In the genomic region with DNA sequence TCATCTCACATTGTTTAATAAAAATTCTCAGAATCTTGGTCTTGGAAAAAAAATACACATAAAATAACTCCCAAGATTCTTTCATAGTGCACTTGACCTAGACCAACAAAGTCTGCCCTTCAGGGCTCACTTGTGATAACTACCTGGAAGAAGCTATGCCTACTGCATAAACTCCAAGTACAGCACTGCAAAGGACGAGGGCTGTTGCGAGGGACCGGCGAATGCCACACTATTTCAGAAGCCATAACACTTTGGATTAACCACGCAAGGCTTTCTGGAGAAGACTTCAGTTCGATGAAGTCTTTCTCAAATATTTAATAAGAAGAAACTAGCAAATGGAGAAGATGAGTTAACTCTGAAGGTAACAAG, we compare ENCODE assay signal across 8 mouse cellular contexts. TPM values are rescaled to one million over a fixed set of nuclear protein-coding genes. Genes with fewer than 3 reads are reported as not detected.
DNase-seq lines count a peak whose midpoint lies in the region; ATAC-seq and TF ChIP-seq lines count a peak whose summit lies in the region.

No protein-coding gene starts in this region.

- intact Hi-C loops in gastrocnemius, postnatal 14 days (cut with DNase I; ENCODE audit: low total_unique reads), result no loop called here

- no peaks in the 10 kb centered on the region for H3K27me3 ChIP-seq in kidney, postnatal 0 days (ENCODE audit: insufficient read depth, low read length)
- H3K27me3 ChIP-seq in hindbrain, embryonic 16.5 days (replicated peaks; ENCODE audit: control insufficient read depth, insufficient read depth, low read length), result peaks cover 3% of the 10 kb centered on the region; the same call in 1 of the 2 replicates
- H3K27me3 ChIP-seq in midbrain, embryonic 14.5 days (ENCODE audit: control insufficient read depth, insufficient read depth, low read length), result no peaks in the 10 kb centered on the region

- no peak for TF ChIP-seq POLR2A in cortical plate, adult 2 months (IDR thresholded peaks at IDR 0.05; ENCODE audit: extremely low read depth, insufficient read depth, low read length)

- H3K4me3 ChIP-seq in kidney, postnatal 0 days (replicated peaks; ENCODE audit: low read depth, low read length), result peak overlapping the region; percentile 78
- H3K4me3 ChIP-seq in cortical plate, adult 2 months (ENCODE audit: insufficient read depth, low read length), result peak overlapping the region; percentile 78
- H3K4me3 ChIP-seq in hindbrain, embryonic 16.5 days (ENCODE audit: low read length), result peak overlapping the region; percentile 63
- peak overlapping the region; percentile 60 for H3K4me3 ChIP-seq in midbrain, embryonic 14.5 days (replicated peaks; ENCODE audit: low read depth, low read length)

- WGBS in kidney, postnatal 0 days, result 44% methylated on average over 6 of the region's 6 CpGs
- WGBS in hindbrain, embryonic 16.5 days, result 52% methylated on average over 6 of the region's 6 CpGs
- WGBS in midbrain, embryonic 14.5 days, result 41% methylated on average over 6 of the region's 6 CpGs

- no peaks in the 10 kb centered on the region for H3K9me3 ChIP-seq in kidney, postnatal 0 days (replicated peaks; ENCODE audit: low read length)
- no peaks in the 10 kb centered on the region for H3K9me3 ChIP-seq in hindbrain, embryonic 16.5 days (ENCODE audit: control insufficient read depth, low read length)
- H3K9me3 ChIP-seq in midbrain, embryonic 14.5 days (ENCODE audit: control insufficient read depth, low read length), result no peaks in the 10 kb centered on the region

- no peak overlapping the region for H3K9ac ChIP-seq in kidney, postnatal 0 days (ENCODE audit: low read depth, low read length)
- H3K9ac ChIP-seq in hindbrain, embryonic 16.5 days (ENCODE audit: low read depth, low read length), result peak overlapping the region; percentile 54; the same call in 1 of the 2 replicates
- no peak overlapping the region for H3K9ac ChIP-seq in midbrain, embryonic 14.5 days (replicated peaks; ENCODE audit: low read length)

- no peak for TF ChIP-seq CTCF in kidney, postnatal 0 days (IDR thresholded peaks at IDR 0.05; ENCODE audit: low read depth)
- TF ChIP-seq CTCF in cortical plate, adult 2 months (IDR thresholded peaks at IDR 0.05; ENCODE audit: extremely low read depth, insufficient read depth, low read length), result no peak

- no peak for DNase-seq in kidney, postnatal 0 days (ENCODE audit: low spot score)
- no peak for DNase-seq in kidney, adult 8-10 months
- no peak for DNase-seq in midbrain, embryonic 14.5 days
- no peak for DNase-seq in right cerebral cortex, adult 2 months (ENCODE audit: low spot score in 2 of 2)
- no peak for DNase-seq in urinary bladder, adult 2 months (ENCODE audit: low spot score)
- DNase-seq in gastrocnemius, postnatal 14 days, result no peak

- 0 out of 2 replicates have a peak overlapping the region, but pooled peaks have one; percentile 19 for H3K27ac ChIP-seq in kidney, postnatal 0 days
- H3K27ac ChIP-seq in cortical plate, adult 2 months (ENCODE audit: insufficient read depth, low read length), result no peak overlapping the region
- H3K27ac ChIP-seq in hindbrain, embryonic 16.5 days (ENCODE audit: low read depth, low read length), result peak overlapping the region; percentile 29; the same call in 1 of the 2 replicates
- no peak overlapping the region for H3K27ac ChIP-seq in midbrain, embryonic 14.5 days (replicated peaks; ENCODE audit: low read depth, low read length)

- H3K4me2 ChIP-seq in kidney, postnatal 0 days (ENCODE audit: low read length), result peak overlapping the region; percentile 80
- H3K4me2 ChIP-seq in hindbrain, embryonic 16.5 days (ENCODE audit: low read length), result peak overlapping the region; percentile 79
- peak overlapping the region; percentile 52 for H3K4me2 ChIP-seq in midbrain, embryonic 14.5 days (ENCODE audit: low read length)

- peak; percentile 38; the same call in 1 of the 2 replicates for ATAC-seq in kidney, postnatal 0 days (replicated peaks; ENCODE audit: low FRiP score, low read depth)
- peak; percentile 51 for ATAC-seq in hindbrain, embryonic 16.5 days
- peak; percentile 38 for ATAC-seq in midbrain, embryonic 14.5 days (ENCODE audit: low FRiP score, low TSS enrichment)

- no peaks in the 10 kb centered on the region for H3K4me1 ChIP-seq in kidney, postnatal 0 days (replicated peaks; ENCODE audit: insufficient read depth, low read length)
- no peaks in the 10 kb centered on the region for H3K4me1 ChIP-seq in cortical plate, adult 2 months (ENCODE audit: control insufficient read depth, insufficient read depth, low read length)
- peaks cover 3% of the 10 kb centered on the region for H3K4me1 ChIP-seq in hindbrain, embryonic 16.5 days (ENCODE audit: control insufficient read depth, insufficient read depth, low read depth, low read length)
- H3K4me1 ChIP-seq in midbrain, embryonic 14.5 days (ENCODE audit: control insufficient read depth, insufficient read depth, low read length), result peaks cover 6% of the 10 kb centered on the region; the same call in 1 of the 2 replicates

- no peaks in the 10 kb centered on the region for H3K36me3 ChIP-seq in kidney, postnatal 0 days (ENCODE audit: insufficient read depth, low read length)
- H3K36me3 ChIP-seq in hindbrain, embryonic 16.5 days (ENCODE audit: control insufficient read depth, insufficient read depth, low read length), result no peaks in the 10 kb centered on the region
- H3K36me3 ChIP-seq in midbrain, embryonic 14.5 days (ENCODE audit: control insufficient read depth, insufficient read depth, low read length), result no peaks in the 10 kb centered on the region

RNA-seq across cellular contexts. Expression of a gene that starts 0.4 kb away (rescaled TPM):
- polyA plus RNA-seq in kidney, postnatal 0 days (2015; fragmentation: Nextera tagmentation; extraction: Ambion mirVana), result 6.2 and 6.4 TPM in 2 replicates
- 3.4 and 3.9 TPM in 2 replicates for polyA plus RNA-seq in cortical plate, adult 2 months (2012; rRNA removed)
- polyA plus RNA-seq in hindbrain, embryonic 16.5 days (2015; fragmentation: Nextera tagmentation; extraction: Ambion mirVana), result 6.3 and 6.9 TPM in 2 replicates
- polyA plus RNA-seq in midbrain, embryonic 14.5 days (2014; fragmentation: Nextera tagmentation; extraction: Ambion mirVana), result 7.1 and 7.3 TPM in 2 replicates
- polyA plus RNA-seq in urinary bladder, adult 2 months (2012; rRNA removed), result 1.8 and 1.9 TPM in 2 replicates
- 1 to 10 TPM; 3.4 to 3.6 TPM for total RNA-seq in gastrocnemius, postnatal 14 days (2021)

Comparison
In these comparisons a context has a peak if more than half of its experiments do, and no peak if none do; other contexts are left out.
1. H3K27ac ChIP-seq: peak in kidney, postnatal 0 days (single experiment) and hindbrain, embryonic 16.5 days (single experiment); none in cortical plate, adult 2 months (single experiment) and midbrain, embryonic 14.5 days (single experiment).
2. Peak in every context shown above with its lines, with median percentiles within 50 percentile points of each other: ATAC-seq, H3K4me2 ChIP-seq and H3K4me3 ChIP-seq.